Mouse (Mus musculus): Measurements from ENCODE around the gene Olfr54. TPM values are rescaled to one million over a fixed set of nuclear protein-coding genes. Genes with fewer than 3 reads are reported as not detected.
"Not testable (repeated sequence)": the region's sequence is repeated elsewhere in the genome, so short reads cannot be mapped to it uniquely, and the experiment has no call there.

Olfr54 gene
- polyA plus RNA-seq, 1 experiment from 2014 or later = not detected

DNA sequence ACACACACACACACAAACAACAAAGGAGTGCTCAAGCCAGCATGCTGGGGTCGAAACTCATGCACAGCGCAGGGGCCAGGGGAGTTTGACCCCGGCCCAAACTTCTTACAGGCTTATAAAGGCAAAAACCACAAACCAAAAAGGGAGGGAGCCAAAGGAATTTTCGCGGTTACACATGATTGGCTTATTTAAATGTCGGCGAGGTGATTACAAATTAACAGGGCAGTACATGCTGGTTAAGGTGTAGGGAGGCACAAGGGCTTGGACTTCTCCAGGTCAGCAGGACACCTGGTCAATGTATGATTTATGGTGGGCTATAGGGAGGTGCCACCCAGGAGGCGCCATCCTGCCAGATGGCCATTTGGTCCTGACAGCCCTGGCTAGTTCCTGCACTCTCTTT, 15.3 kb downstream of the Olfr54 start:
- not testable (repeated sequence) for H3K4me3 ChIP-seq (ENCODE audit: low read depth, low read length)
- 56% methylated on average over 8 of the region's 8 CpGs for WGBS (ENCODE audit: insufficient replicate concordance)

DNA sequence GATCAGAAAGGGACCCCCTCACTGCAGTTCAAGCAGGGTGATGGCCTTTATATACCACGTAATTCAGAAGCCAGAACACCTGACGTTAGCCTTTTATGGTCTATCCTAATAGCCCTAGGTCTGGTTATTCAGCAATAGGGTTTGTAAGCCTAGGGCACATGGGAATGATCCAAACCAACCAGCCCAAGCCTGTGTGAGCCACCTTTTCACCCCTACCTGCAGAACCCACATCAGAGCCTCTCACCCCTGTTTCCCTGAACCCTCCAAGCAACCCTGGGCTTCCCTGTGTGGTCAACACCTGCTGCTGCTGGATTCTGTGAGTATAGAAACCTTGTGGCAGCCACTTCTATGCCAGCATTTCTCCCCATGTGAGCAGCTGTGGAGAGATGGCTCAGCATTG, 16.2 kb downstream of the Olfr54 start:
- ATAC-seq (ENCODE audit: low read depth) = no peak
- Histone ChIP-seq H3K9ac (ENCODE audit: low read depth, low read length) (no peak overlapping the region), H3K36me3 (ENCODE audit: control insufficient read depth, insufficient read depth) (no peaks in the 10 kb centered on the region), H3K9me3 (replicated peaks; ENCODE audit: control insufficient read depth, low read length) (no peaks in the 10 kb centered on the region), H3K27ac (ENCODE audit: low read length) (no peak overlapping the region), H3K4me2 (ENCODE audit: low read depth, low read length) (no peak overlapping the region), H3K27me3 (ENCODE audit: control insufficient read depth, insufficient read depth, low read depth, low read length) (no peaks in the 10 kb centered on the region), H3K4me3 (ENCODE audit: low read depth, low read length) (no peak overlapping the region), H3K4me1 (ENCODE audit: control insufficient read depth, low read depth, low read length) (no peaks in the 10 kb centered on the region)
- 36% methylated on average over 2 of the region's 2 CpGs for WGBS (ENCODE audit: insufficient replicate concordance)

More for the DNA sequence above, 15.3 kb downstream of the Olfr54 start:
- H3K9ac ChIP-seq (ENCODE audit: low read depth, low read length); H3K36me3 ChIP-seq (ENCODE audit: control insufficient read depth, insufficient read depth); H3K27ac ChIP-seq (ENCODE audit: low read length); H3K4me2 ChIP-seq (ENCODE audit: low read depth, low read length); H3K4me1 ChIP-seq (ENCODE audit: control insufficient read depth, low read depth, low read length); ATAC-seq (ENCODE audit: low read depth); H3K9me3 ChIP-seq (replicated peaks; ENCODE audit: control insufficient read depth, low read length); H3K27me3 ChIP-seq (ENCODE audit: control insufficient read depth, insufficient read depth, low read depth, low read length): not testable (repeated sequence)

DNA sequence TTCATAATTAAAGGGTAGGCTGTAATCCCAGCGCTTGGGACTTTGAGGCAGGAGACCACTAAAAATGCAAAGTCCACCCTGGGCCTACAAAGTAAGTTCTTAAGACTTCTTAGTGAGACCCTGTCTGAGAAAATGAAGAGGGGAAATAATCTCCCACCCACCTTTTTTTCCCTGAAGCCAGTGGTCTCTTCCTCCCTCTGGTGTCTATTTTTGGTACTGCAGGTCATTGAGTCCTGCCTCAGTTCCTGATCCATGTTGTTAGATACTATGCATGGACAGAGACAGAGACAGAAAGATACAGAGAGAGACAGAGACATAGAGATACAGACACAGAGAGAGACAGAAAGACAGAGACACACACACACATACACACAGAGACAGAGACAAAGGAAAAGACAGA, 18.8 kb downstream of the Olfr54 start:
- no peak for ATAC-seq (ENCODE audit: low read depth)
- no peaks in the 10 kb centered on the region for H3K27me3 ChIP-seq (ENCODE audit: control insufficient read depth, insufficient read depth, low read depth, low read length)
- H3K27ac ChIP-seq (ENCODE audit: low read length) = no peak overlapping the region
- H3K4me2 ChIP-seq (ENCODE audit: low read depth, low read length) = no peak overlapping the region
- 10% methylated on average over 1 of the region's 1 CpGs for WGBS (ENCODE audit: insufficient replicate concordance)
- H3K9me3 ChIP-seq (replicated peaks; ENCODE audit: control insufficient read depth, low read length) = no peaks in the 10 kb centered on the region
- H3K4me1 ChIP-seq (ENCODE audit: control insufficient read depth, low read depth, low read length) = no peaks in the 10 kb centered on the region
- H3K36me3 ChIP-seq (ENCODE audit: control insufficient read depth, insufficient read depth) = no peaks in the 10 kb centered on the region
- H3K4me3 ChIP-seq (ENCODE audit: low read depth, low read length) = no peak overlapping the region
- no peak overlapping the region for H3K9ac ChIP-seq (ENCODE audit: low read depth, low read length)

DNA sequence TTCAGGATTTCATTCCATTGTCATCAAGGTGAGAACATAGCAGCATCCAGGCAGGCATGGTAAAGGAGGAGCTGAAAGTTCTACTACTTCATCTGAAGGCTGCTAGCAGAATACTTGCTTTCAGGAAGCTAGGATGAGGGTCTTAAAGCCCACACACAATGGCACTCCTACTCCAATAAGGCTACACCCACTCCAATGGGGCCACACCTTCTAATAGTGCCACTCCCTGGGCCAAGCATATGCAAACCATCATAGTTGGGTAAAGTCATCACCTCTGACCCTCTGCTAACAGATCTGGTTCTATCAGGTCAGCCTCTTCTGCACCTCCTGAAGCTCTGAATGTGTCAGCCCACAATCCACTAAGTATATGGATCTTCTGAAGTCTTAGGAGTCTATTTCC, 20.1 kb downstream of the Olfr54 start:
- not testable (repeated sequence) for ATAC-seq (ENCODE audit: low read depth); H3K4me2 ChIP-seq (ENCODE audit: low read depth, low read length); H3K9ac ChIP-seq (ENCODE audit: low read depth, low read length); H3K27me3 ChIP-seq (ENCODE audit: control insufficient read depth, insufficient read depth, low read depth, low read length); H3K4me3 ChIP-seq (ENCODE audit: low read depth, low read length); H3K27ac ChIP-seq (ENCODE audit: low read length); H3K9me3 ChIP-seq (replicated peaks; ENCODE audit: control insufficient read depth, low read length); H3K4me1 ChIP-seq (ENCODE audit: control insufficient read depth, low read depth, low read length); H3K36me3 ChIP-seq (ENCODE audit: control insufficient read depth, insufficient read depth)

DNA sequence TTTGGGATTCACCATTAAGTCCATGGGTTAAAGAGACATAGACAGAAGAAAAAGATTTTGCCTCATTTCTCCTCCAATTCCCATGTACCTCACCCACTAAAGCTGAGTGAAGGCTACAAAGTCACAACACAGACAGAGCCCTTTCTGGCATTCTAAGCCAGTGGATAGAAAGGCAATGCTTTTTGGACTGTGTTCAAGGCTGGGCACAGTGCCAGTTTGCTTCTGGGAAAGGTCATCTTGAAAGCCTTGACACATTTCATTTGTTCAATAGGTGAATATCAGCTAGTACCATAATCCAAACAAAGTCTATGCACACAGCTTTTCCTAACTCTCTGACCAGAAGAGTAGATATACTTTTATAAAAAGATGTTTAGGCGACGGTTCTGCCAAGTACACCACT, 21.9 kb downstream of the Olfr54 start:
- ATAC-seq (ENCODE audit: low read depth) = no peak
- no peaks in the 10 kb centered on the region for H3K27me3 ChIP-seq (ENCODE audit: control insufficient read depth, insufficient read depth, low read depth, low read length)
- H3K36me3 ChIP-seq (ENCODE audit: control insufficient read depth, insufficient read depth) = no peaks in the 10 kb centered on the region
- no peaks in the 10 kb centered on the region for H3K9me3 ChIP-seq (replicated peaks; ENCODE audit: control insufficient read depth, low read length)
- no peak overlapping the region for H3K27ac ChIP-seq (ENCODE audit: low read length)
- no peak overlapping the region for H3K9ac ChIP-seq (ENCODE audit: low read depth, low read length)
- no peaks in the 10 kb centered on the region for H3K4me1 ChIP-seq (ENCODE audit: control insufficient read depth, low read depth, low read length)
- no peak overlapping the region for H3K4me3 ChIP-seq (ENCODE audit: low read depth, low read length)
- no peak overlapping the region for H3K4me2 ChIP-seq (ENCODE audit: low read depth, low read length)
- WGBS (ENCODE audit: insufficient replicate concordance) = 74% methylated on average over 2 of the region's 2 CpGs

DNA sequence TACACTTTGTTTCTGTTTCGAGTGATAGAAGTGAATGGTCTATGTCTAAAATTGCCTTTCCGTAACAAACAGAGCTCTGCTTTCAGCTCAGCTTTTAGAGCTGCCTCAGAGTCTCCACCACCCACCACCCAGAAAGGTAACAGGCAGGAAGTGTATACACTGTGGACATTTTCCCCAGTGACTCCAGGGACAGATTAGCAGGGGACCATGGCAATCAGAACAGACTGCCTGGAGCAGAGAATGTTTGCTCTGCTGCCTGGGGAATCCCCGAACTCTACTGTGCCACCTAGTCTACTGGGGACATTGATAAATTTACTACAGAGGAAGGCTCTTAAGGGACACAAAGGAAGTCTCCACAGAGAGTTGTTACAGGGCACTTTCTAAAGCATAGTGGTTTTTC, 30.7 kb downstream of the Olfr54 start:
- H3K27me3 ChIP-seq (ENCODE audit: control insufficient read depth, insufficient read depth, low read depth, low read length); H3K4me1 ChIP-seq (ENCODE audit: control insufficient read depth, low read depth, low read length); H3K4me3 ChIP-seq (ENCODE audit: low read depth, low read length); H3K36me3 ChIP-seq (ENCODE audit: control insufficient read depth, insufficient read depth); H3K27ac ChIP-seq (ENCODE audit: low read length); H3K4me2 ChIP-seq (ENCODE audit: low read depth, low read length); H3K9me3 ChIP-seq (replicated peaks; ENCODE audit: control insufficient read depth, low read length); H3K9ac ChIP-seq (ENCODE audit: low read depth, low read length): not testable (repeated sequence)
- peak; percentile 66; the same call in 1 of the 2 replicates for ATAC-seq (ENCODE audit: low read depth)
- WGBS (ENCODE audit: insufficient replicate concordance) = 45% methylated on average over 3 of the region's 3 CpGs

DNA sequence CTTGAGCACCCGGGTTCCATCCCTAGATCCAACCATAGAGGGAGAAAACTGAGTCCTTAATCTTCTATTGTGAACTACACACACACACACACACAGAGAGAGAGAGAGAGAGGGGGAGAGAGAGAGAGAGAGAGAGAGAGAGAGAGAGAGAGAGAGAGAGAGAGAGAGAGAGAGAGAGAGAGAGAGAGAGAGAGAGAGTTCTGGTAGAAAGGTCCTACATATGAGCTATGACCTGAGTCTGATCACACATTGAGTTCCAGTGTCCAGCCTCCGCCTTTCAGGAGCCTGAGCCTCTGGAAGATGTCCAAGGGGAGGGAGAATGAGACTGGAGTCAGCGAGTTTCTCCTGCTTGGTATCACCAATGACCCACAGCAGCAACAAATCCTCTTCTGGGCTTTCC, 33.8 kb downstream of the Olfr54 start, which contains the start of gene Olfr1375:
Olfr1375 (plus strand) TSS at position 301 of the 400 bp plus-strand sequence.
- not testable (repeated sequence) for H3K27me3 ChIP-seq (ENCODE audit: control insufficient read depth, insufficient read depth, low read depth, low read length); H3K4me2 ChIP-seq (ENCODE audit: low read depth, low read length); H3K4me1 ChIP-seq (ENCODE audit: control insufficient read depth, low read depth, low read length); ATAC-seq (ENCODE audit: low read depth); H3K4me3 ChIP-seq (ENCODE audit: low read depth, low read length); H3K9me3 ChIP-seq (replicated peaks; ENCODE audit: control insufficient read depth, low read length); H3K27ac ChIP-seq (ENCODE audit: low read length); H3K36me3 ChIP-seq (ENCODE audit: control insufficient read depth, insufficient read depth); H3K9ac ChIP-seq (ENCODE audit: low read depth, low read length)
- WGBS (ENCODE audit: insufficient replicate concordance) = 48% methylated on average over 3 of the region's 3 CpGs

DNA sequence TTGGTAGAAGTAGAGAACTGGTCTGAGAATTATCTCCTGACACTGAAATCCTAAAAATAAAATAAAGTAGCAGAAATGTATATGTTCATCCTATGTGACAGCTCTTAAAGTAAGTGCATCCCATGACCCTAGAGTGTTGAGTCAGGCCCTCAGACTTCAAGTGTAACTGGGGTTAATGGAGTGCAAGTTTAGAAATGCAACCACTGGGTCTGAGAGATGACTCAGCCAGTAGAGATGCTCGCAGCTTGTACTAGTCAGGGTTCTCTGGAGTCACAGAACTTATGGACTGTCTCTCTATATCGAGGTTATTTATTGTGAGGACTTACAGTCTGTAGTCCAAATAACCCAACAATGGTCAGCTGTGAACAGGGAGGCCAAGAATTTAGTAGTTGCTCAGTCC, 37.6 kb downstream of the Olfr54 start:
- H3K4me1 ChIP-seq (ENCODE audit: control insufficient read depth, low read depth, low read length) = no peaks in the 10 kb centered on the region
- no peak for ATAC-seq (ENCODE audit: low read depth)
- H3K9ac ChIP-seq (ENCODE audit: low read depth, low read length) = no peak overlapping the region
- H3K27me3 ChIP-seq (ENCODE audit: control insufficient read depth, insufficient read depth, low read depth, low read length) = no peaks in the 10 kb centered on the region
- no peak overlapping the region for H3K4me3 ChIP-seq (ENCODE audit: low read depth, low read length)
- H3K9me3 ChIP-seq (replicated peaks; ENCODE audit: control insufficient read depth, low read length) = no peaks in the 10 kb centered on the region
- no peak overlapping the region for H3K27ac ChIP-seq (ENCODE audit: low read length)
- no peak overlapping the region for H3K4me2 ChIP-seq (ENCODE audit: low read depth, low read length)
- 34% methylated on average over 2 of the region's 2 CpGs for WGBS (ENCODE audit: insufficient replicate concordance)
- H3K36me3 ChIP-seq (ENCODE audit: control insufficient read depth, insufficient read depth) = no peaks in the 10 kb centered on the region

DNA sequence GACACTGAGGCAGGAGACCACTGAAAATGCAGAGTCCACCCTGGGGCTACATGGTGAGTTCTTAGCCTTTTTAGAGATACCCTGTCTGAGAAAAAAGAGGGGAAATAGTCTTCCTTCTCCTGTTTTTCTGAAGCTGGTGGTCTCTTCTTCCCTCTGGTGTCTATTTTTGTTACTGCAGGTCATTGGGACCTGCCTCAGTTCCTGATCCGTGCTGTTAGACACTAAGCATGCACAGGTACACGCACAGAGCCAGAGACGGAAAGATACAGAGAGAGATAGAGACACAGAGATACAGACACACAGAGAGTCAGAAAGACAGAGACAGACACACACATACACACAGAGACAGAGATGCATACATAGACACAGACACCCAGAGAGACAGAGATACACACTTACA, 39.2 kb downstream of the Olfr54 start:
- Histone ChIP-seq H3K36me3 (ENCODE audit: control insufficient read depth, insufficient read depth) (no peaks in the 10 kb centered on the region), H3K9ac (ENCODE audit: low read depth, low read length) (no peak overlapping the region), H3K27ac (ENCODE audit: low read length) (no peak overlapping the region), H3K4me3 (ENCODE audit: low read depth, low read length) (no peak overlapping the region), H3K4me1 (ENCODE audit: control insufficient read depth, low read depth, low read length) (no peaks in the 10 kb centered on the region), H3K27me3 (ENCODE audit: control insufficient read depth, insufficient read depth, low read depth, low read length) (no peaks in the 10 kb centered on the region), H3K4me2 (ENCODE audit: low read depth, low read length) (no peak overlapping the region), H3K9me3 (replicated peaks; ENCODE audit: control insufficient read depth, low read length) (no peaks in the 10 kb centered on the region)
- WGBS (ENCODE audit: insufficient replicate concordance) = 35% methylated on average over 3 of the region's 3 CpGs
- no peak for ATAC-seq (ENCODE audit: low read depth)

DNA sequence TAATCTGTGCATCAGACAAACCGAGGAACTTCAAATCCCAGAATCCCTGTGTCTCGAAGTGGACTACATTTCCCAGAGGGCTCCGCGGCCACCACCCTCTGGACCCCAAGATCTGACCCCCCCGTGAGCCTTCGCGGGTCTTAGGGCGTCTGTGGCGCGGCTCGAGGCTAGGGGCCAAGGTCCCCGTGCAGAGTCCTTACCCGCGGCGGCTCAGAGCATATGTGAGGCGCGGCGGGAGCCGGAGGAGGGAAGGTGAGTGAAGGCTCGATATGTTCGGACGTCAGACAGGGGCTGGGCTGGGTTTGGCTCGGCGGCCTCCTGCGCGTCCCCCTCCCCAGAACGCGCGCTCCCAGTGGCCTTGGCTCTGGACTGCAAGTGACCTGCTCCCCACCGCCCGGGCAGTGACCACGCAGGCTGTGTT, 45.1 kb downstream of the Olfr54 start, which contains the start of gene Zfp354a:
Zfp354a (plus strand) TSS at position 107 of the 421 bp plus-strand sequence.
- no peak within 1 kb of the TSS for H3K27ac ChIP-seq (ENCODE audit: low read length)
- H3K4me3 ChIP-seq (ENCODE audit: low read depth, low read length) = peak within 1 kb of the TSS; percentile 67
- H3K27me3 ChIP-seq (ENCODE audit: control insufficient read depth, insufficient read depth, low read depth, low read length) = no peaks in the 10 kb centered on the region
- H3K4me2 ChIP-seq (ENCODE audit: low read depth, low read length) = peak within 1 kb of the TSS; percentile 65
- ATAC-seq (ENCODE audit: low read depth) = peak; percentile 75
- no peaks in the 10 kb centered on the region for H3K4me1 ChIP-seq (ENCODE audit: control insufficient read depth, low read depth, low read length)
- H3K9ac ChIP-seq (ENCODE audit: low read depth, low read length) = peak within 1 kb of the TSS; percentile 64
- H3K36me3 ChIP-seq (ENCODE audit: control insufficient read depth, insufficient read depth) = no peaks in the 10 kb centered on the region
- under 1% methylated on average over 32 of the region's 32 CpGs for WGBS (ENCODE audit: insufficient replicate concordance)
- H3K9me3 ChIP-seq (replicated peaks; ENCODE audit: control insufficient read depth, low read length) = no peaks in the 10 kb centered on the region

All from liver, embryonic 16.5 days (tissue).